ENCODE assay signal across 21 mouse cellular contexts in genomic region chr19:47747072-47747471, GRCm38 (mm10). TPM values are rescaled to one million over a fixed set of nuclear protein-coding genes. Genes with fewer than 3 reads are reported as not detected.
A peak's percentile ranks its signal among the peaks of the same experiment; 100 is the strongest.
DNase-seq lines count a peak whose midpoint lies in the region; ATAC-seq and TF ChIP-seq lines count a peak whose summit lies in the region.
"Had no signal": no experiment of that assay in that cellular context is flagged by ENCODE, and none has a peak within 500 bp of the region (broad histone marks: within the 10 kb centered on the region; RNA-seq: fewer than 3 reads in every experiment).

No protein-coding gene starts in this region.

- no peak for TF ChIP-seq CTCF in layer of hippocampus, adult 2 months (conservative IDR thresholded peaks at IDR 0.05)

- H3K9ac ChIP-seq in forebrain, embryonic 13.5 days, result no peak overlapping the region
- H3K9ac ChIP-seq: embryonic facial prominence, embryonic 12.5 days had no signal

- H3K36me3 ChIP-seq in forebrain, embryonic 13.5 days (ENCODE audit: poor library complexity, severe bottlenecking), result no peaks in the 10 kb centered on the region
- H3K36me3 ChIP-seq: embryonic facial prominence, embryonic 12.5 days; G1E had no signal

- 0 out of 2 replicates have a peak, but pooled peaks cover 9% of the 10 kb centered on the region for H3K4me1 ChIP-seq in forebrain, embryonic 13.5 days
- H3K4me1 ChIP-seq: embryonic facial prominence, embryonic 10.5 days; embryonic facial prominence, embryonic 12.5 days had no signal

- no peaks in the 10 kb centered on the region for H3K9me3 ChIP-seq in forebrain, embryonic 13.5 days (replicated peaks)
- H3K9me3 ChIP-seq: embryonic facial prominence, embryonic 10.5 days; embryonic facial prominence, embryonic 12.5 days; G1E had no signal

- no peak overlapping the region for H3K4me3 ChIP-seq in layer of hippocampus, adult 2 months
- H3K4me3 ChIP-seq in forebrain, embryonic 13.5 days, result no peak overlapping the region
- H3K4me3 ChIP-seq: embryonic facial prominence, embryonic 10.5 days; embryonic facial prominence, embryonic 12.5 days had no signal

- no peak overlapping the region for H3K4me2 ChIP-seq in forebrain, embryonic 13.5 days
- H3K4me2 ChIP-seq: embryonic facial prominence, embryonic 12.5 days had no signal

- 99% methylated on average over 2 of the region's 2 CpGs for WGBS in forebrain, embryonic 13.5 days

- no peaks in the 10 kb centered on the region for H3K27me3 ChIP-seq in forebrain, embryonic 13.5 days
- H3K27me3 ChIP-seq: embryonic facial prominence, embryonic 12.5 days; Patski had no signal

- peak overlapping the region; percentile 75 for H3K27ac ChIP-seq in layer of hippocampus, adult 2 months
- H3K27ac ChIP-seq in forebrain, embryonic 13.5 days, result no peak overlapping the region
- H3K27ac ChIP-seq: embryonic facial prominence, embryonic 10.5 days; embryonic facial prominence, embryonic 12.5 days had no signal

- no peak for ATAC-seq in forebrain, embryonic 13.5 days
- ATAC-seq: activated CD4-positive, CD25-positive, alpha-beta regulatory T cell, adult 4 months; forebrain, embryonic 14.5 days; forebrain, embryonic 16.5 days; Patski had no signal

- peak in 1 of 2 experiments; percentile 47 for DNase-seq in layer of hippocampus, adult 2 months (ENCODE audit: low spot score in 2 of 2)
- no peak for DNase-seq in layer of hippocampus, postnatal 25 days (ENCODE audit: extremely low spot score in 1 of 2, low spot score in 1 of 2)
- DNase-seq in layer of hippocampus, adult 9-11 months, result peak; percentile 59
- DNase-seq in layer of hippocampus, postnatal 10 days (ENCODE audit: low spot score in 2 of 2), result no peak
- DNase-seq in brain, adult 2 months (ENCODE audit: low read depth, low spot score), result peak; percentile 21
- DNase-seq: adrenal gland, adult 8-10 months; adrenal gland, postnatal 14 days; cerebellum, adult 11-12 months; cerebellum, adult 2 months; cerebellum, adult 9-10 months; cerebellum, postnatal 10 days; cerebellum, postnatal 25 days had no signal

RNA-seq across cellular contexts. Expression of gene Sfr1, which starts 15.6 kb away (rescaled TPM):
- total RNA-seq in layer of hippocampus, adult 2 months (2021), result 100 to 1,000 TPM in 1 of 2 experiments, 10 to 100 TPM in 1; 95.4 to 103 TPM
- total RNA-seq in layer of hippocampus, postnatal 25 days (2021), result 100 to 1,000 TPM in 1 of 2 experiments, 10 to 100 TPM in 1; 98.3 to 103 TPM
- total RNA-seq in layer of hippocampus, postnatal 10 days (2021), result 100 to 1,000 TPM; 102 to 115 TPM
- polyA plus RNA-seq in forebrain, embryonic 13.5 days (2015; fragmentation: Nextera tagmentation; extraction: Ambion mirVana), result 225 and 238 TPM in 2 replicates

RNA-seq across cellular contexts. Expression of gene Col17a1, which starts 55.2 kb away (rescaled TPM):
- not detected for total RNA-seq in layer of hippocampus, adult 2 months (2021)
- under 1 TPM in 1 of 2 experiments, not detected in 1; 0.15 TPM for total RNA-seq in layer of hippocampus, postnatal 25 days (2021)
- under 1 TPM; 0.16 to 0.25 TPM for total RNA-seq in layer of hippocampus, postnatal 10 days (2021)
- 0.10 and 0.40 TPM in 2 replicates for polyA plus RNA-seq in forebrain, embryonic 13.5 days (2015; fragmentation: Nextera tagmentation; extraction: Ambion mirVana)
- total RNA-seq: adrenal gland, adult 18-20 months; adrenal gland, adult 8-10 months had no signal
- polyA plus RNA-seq: activated CD4-positive, CD25-positive, alpha-beta regulatory T cell, adult 4 months; G1E had no signal

Comparison
In these comparisons a context has a peak if more than half of its experiments do, and no peak if none do; other contexts are left out.
1. DNase-seq: peak in layer of hippocampus, adult 9-11 months (single experiment) and brain, adult 2 months (single experiment); none in layer of hippocampus, postnatal 25 days (0 of 2) and layer of hippocampus, postnatal 10 days (0 of 2).